ENCODE assay signal across 20 mouse cellular contexts in genomic region chr4:125008712-125009111, GRCm38 (mm10). TPM values are rescaled to one million over a fixed set of nuclear protein-coding genes. Genes with fewer than 3 reads are reported as not detected.
"Had no signal": no experiment of that assay in that cellular context is flagged by ENCODE, and none has a peak within 500 bp of the region (broad histone marks: within the 10 kb centered on the region; RNA-seq: fewer than 3 reads in every experiment).

No protein-coding gene starts in this region.

- H3K4me2 ChIP-seq: kidney, embryonic 15.5 days; limb, embryonic 13.5 days; liver, embryonic 12.5 days; liver, embryonic 15.5 days; midbrain, embryonic 12.5 days; stomach, embryonic 15.5 days had no signal

- H3K36me3 ChIP-seq: kidney, embryonic 15.5 days; limb, embryonic 10.5 days; limb, embryonic 13.5 days; liver, embryonic 12.5 days; liver, embryonic 15.5 days; midbrain, embryonic 12.5 days; stomach, embryonic 15.5 days had no signal

- DNase-seq: kidney, adult 11 months; kidney, adult 8-10 months; kidney, postnatal 36 days; liver; lung, adult 18-20 months; lung, postnatal 14 days; right cerebral cortex, postnatal 25 days; spleen, adult 18-20 months; thymus, postnatal 25 days had no signal

- H3K9ac ChIP-seq: kidney, embryonic 15.5 days; limb, embryonic 13.5 days; liver, embryonic 12.5 days; liver, embryonic 15.5 days; midbrain, embryonic 12.5 days; stomach, embryonic 15.5 days had no signal

- H3K9me3 ChIP-seq: kidney, embryonic 15.5 days; limb, embryonic 10.5 days; limb, embryonic 13.5 days; liver, embryonic 12.5 days; liver, embryonic 15.5 days; midbrain, embryonic 12.5 days; stomach, embryonic 15.5 days had no signal

- H3K4me1 ChIP-seq: limb, embryonic 13.5 days; liver, embryonic 12.5 days; liver, embryonic 15.5 days; stomach, embryonic 15.5 days had no signal

- H3K4me3 ChIP-seq: kidney, embryonic 15.5 days; limb, embryonic 10.5 days; limb, embryonic 13.5 days; liver, embryonic 12.5 days; liver, embryonic 15.5 days; midbrain, embryonic 12.5 days; stomach, embryonic 15.5 days had no signal

- ATAC-seq: liver, embryonic 12.5 days; midbrain, embryonic 16.5 days had no signal

- H3K27ac ChIP-seq: kidney, embryonic 15.5 days; limb, embryonic 10.5 days; limb, embryonic 13.5 days; liver, embryonic 12.5 days; liver, embryonic 15.5 days; macrophage; midbrain, embryonic 12.5 days; stomach, embryonic 15.5 days had no signal

RNA-seq across cellular contexts. Expression of gene Rspo1, which starts 22.5 kb away (rescaled TPM):
- polyA plus RNA-seq: macrophage had no signal

RNA-seq across cellular contexts. Expression of gene Dnali1, which starts 56.8 kb away (rescaled TPM):
- total RNA-seq: megakaryocyte, adult 5-6 weeks had no signal
- polyA plus RNA-seq: kidney, embryonic 15.5 days; limb, embryonic 13.5 days; liver, embryonic 15.5 days; neural tube, embryonic 11.5 days had no signal
